Mouse (Mus musculus): ENCODE measurements around the gene Coro2b.

DNA sequence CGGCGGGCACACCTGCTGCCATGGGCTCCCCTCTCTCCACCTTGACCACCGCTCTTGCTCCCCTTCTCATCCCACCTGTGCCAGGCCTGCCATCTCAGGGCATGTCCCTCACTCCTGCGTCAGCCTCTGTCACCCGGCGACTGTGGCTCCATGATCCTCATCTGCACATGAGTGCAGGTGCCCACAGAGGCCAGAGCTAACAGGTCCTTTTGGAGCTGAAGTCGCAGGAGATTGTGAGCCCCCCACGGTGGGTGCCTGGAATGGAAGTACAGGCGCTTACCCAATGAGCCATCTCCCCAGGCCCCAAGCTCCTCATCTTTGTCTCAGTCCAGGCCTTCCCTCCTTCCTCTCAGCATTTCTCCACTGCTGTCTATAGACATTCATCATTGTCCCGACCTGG, 4.8 kb upstream of the Coro2b start:
- TF ChIP-seq POLR2A (IDR thresholded peaks at IDR 0.05; ENCODE audit: insufficient read depth, low read depth, low read length) (no peak), CTCF (IDR thresholded peaks at IDR 0.05; ENCODE audit: insufficient read depth, low read depth, low read length) (no peak)

Data from olfactory bulb, adult 2 months (tissue).